Mouse (Mus musculus): ENCODE data around the gene Ptgir.

DNA sequence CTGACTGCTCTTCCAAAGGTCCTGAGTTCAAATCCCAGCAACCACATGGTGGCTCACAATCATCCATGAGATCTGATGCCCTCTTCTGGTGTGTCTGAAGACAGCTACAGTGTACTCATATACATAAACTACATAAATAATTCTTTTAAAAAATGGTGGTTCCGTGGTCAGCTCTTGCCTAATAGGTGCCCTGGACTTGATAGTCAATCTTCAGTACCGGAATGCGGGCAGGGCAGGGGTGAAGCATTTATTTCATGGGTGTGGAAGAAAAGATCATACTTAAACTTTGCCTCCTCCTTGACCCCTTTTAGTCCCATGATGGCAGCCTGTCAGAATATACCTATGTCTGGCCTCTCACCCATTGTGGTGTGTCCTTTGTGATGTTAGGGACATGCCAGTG is 5.6 kb downstream of the Ptgir start:
- no peak for TF ChIP-seq POLR2A (IDR thresholded peaks at IDR 0.05; ENCODE audit: borderline replicate concordance, control insufficient read depth, low read depth, low read length)
- TF ChIP-seq CTCF (IDR thresholded peaks at IDR 0.05; ENCODE audit: control insufficient read depth, insufficient read depth, low read length) = no peak

All from bone marrow, adult 2 months (tissue).